Mouse (Mus musculus): ENCODE measurements around the gene Sned1.
A peak's percentile ranks its signal among the peaks of the same experiment; 100 is the strongest.
"Not testable (repeated sequence)": the region's sequence is repeated elsewhere in the genome, so short reads cannot be mapped to it uniquely, and the experiment has no call there.

Sned1 gene

DNA sequence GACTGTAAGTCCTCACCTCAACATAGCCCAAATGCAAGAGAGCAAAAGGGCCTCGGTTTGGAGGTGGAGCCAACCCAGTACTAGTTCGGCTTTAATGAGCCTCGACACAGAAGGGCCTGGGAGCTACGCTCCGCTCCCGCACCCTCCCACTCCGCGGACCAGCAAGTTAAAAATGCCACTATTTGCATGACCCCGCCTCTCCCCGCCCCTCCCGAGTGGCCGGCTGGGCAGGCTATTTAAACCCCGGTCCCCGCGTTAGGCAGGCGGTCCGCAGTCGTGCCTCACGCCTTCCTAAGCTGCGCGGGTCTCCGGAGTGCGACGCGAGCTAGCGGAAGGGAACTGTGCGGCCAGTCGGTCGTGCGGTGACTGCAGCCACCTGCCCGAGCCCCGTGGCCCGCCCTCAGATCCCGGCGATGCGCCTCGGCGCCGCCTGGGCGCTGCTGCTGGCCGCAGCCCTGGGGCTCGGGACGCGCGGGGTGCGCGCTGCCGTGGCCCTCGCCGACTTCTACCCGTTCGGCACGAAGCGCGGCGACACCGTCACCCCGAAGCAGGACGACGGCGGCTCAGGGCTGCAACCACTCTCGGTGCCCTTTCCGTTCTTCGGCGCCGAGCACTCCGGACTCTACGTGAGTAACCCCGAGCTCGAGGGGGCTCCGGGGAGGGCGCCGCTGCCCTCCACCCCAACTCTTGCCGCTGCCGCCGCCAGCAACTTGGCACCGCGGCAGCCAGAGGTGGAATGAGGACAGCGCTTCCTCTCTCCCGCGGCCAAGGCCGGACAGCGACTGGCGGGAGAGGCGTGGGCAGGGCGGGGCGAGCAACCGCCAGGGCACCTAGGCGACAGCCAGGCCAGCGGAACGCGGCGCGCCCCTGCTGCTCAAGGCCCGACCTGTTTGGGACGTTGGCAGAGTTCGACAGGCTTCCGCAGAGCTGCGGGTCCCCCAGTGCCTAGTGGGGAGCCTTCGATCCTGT lies at the start of gene Sned1:
Gene Sned1, plus strand, starts transcription at position 266 of the 969 bp plus-strand sequence.
- peak; percentile 86 for DNase-seq (ENCODE audit: extremely low spot score, low spot score)

DNA sequence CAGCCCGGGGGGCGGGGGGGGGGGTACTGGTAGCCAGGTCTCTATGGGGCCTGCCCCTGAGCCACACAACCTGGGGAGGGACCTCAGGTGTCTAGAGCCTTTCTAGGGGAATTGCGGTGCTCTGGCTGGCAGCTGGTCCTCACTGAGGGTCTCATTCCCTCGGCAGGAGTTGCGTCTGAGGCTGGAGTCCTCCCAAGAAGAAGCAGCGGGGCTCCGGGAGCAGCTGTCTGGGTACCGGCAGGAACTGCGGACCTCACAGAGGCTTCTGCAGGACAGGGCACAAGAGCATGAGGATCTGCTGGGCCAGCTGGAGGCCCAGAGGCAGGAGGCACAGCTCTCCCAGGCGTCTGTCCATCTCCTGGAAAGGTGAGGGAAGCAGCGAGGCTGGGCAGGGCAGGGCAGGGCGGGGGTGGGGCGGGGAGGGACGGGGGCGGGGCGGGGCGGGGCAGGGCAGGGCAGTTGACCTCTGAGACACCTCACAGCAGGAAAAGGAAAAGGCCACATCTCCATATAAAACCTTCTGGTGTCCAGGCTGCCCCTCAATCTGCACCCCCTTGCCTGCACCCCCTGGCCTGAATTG lies 44.8 kb upstream of the Sned1 start:
- peak; percentile 23 for DNase-seq (ENCODE audit: extremely low spot score, low spot score)

DNA sequence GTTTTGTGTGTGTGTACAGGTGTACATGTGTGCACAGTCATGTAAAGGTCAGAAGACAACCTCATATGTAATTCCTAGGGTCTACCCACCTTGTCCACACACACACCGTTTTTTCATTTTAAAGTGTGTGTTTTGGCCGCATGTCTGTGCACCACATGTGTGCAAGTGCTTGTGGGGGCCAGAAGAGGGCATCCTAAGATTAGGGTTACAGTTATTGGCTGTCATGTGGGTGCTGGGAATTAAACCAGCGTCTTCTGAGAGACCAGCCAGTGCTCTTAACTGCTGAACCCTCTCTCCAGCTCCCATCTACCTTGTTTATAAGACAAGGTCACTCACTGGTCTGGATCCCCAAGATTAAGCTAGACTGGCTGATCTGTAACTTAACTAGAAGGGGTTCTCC lies 40.7 kb upstream of the Sned1 start:
- no peak for DNase-seq (ENCODE audit: extremely low spot score, low spot score)

DNA sequence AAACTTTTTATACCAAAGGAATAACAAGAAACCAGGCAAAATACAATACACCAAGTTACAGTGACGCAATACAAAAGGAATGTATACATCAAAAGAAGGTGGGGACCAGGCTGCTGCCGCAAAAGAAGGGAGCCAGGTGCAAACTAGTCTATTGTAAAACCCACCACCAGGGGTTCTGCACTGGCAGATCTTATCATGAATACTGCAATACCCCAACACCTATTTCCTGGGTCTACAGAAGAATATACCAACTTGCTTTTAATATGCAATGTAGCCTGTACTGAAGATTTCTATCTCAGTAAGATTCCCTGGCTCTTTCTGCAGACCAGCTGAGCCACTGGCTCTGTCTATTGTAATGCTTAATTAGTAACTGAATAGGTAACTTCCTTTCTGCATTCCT lies 38.2 kb upstream of the Sned1 start:
- DNase-seq (ENCODE audit: extremely low spot score, low spot score), result not testable (repeated sequence)

DNA sequence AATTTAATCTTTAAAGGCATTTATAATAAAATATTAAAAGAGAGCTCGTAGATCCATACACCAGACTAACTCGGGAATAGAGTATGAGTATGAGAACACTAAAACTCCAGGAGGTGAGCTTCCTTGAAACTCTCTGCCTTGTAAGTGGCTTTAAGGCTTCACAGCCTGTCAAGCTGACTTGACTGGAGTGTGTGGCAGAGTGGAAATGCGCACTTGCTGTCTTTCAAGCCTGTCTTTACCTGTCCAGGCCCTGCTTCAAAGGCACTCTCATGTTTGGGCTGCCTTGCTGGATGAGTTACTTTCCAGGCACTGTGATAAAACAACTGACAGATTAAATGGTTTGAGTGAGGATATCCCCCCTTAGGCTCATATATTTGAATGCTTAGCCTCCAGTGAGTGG lies 37.7 kb upstream of the Sned1 start:
- no peak for DNase-seq (ENCODE audit: extremely low spot score, low spot score)

DNA sequence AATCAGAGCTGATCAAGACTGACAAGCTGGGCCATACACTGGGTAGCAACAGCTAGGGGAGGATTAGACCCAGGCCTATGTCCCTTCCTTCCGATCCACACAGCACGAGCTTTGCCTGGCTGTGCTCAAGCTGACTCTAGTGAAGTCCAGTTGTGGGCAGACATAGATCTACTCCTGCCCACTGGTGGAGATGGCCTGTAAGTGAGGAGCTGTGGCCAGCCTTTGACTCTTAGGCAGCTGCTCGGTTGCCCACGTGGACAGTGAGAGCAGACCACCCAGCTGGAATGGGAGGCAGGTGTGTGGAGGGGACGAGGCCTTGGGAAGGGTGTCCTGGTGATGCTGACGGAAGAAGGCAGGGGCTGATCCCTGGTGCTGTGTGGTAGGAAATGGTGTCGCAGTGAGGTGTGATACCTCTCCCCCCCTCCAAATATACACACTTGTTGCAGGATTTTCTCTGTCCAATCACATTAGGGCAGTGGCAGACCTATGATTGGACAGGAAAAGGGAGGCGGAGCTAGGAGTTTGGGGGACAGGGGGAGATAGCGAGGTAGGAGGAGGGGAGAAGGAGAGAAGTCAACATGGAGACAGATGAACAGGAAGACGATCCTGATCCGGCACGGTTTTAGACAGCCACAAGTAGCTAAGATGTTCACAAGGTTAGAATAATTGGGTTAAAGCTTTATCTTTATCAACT lies 29.2 kb upstream of the Sned1 start:
- DNase-seq (ENCODE audit: extremely low spot score, low spot score), result no peak

DNA sequence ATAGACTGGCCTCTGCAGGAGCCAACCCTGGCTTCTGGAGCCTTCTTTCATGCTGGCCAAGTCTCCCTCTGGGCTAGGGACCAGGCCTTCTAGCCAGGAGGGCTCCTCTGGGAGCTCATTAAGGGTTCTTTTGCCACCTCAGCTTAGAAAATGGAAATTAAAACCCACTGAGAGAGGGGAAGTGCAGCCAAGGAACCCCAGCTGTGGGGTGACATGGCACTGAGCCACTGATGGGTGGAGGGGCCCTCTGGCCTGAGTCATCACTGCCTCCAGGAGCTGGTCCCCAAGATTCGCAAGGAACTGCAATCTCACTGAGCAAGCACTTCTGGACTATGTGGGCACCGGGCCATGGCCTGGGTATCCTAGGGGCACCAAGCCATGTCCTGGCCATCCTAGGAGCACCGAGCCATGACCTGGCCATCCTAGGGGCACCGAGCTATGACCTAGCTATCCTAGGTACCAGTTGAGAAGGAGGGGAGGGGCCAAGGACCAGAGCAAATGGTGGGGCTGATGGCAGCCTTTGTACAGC lies 28.0 kb upstream of the Sned1 start:
- DNase-seq (ENCODE audit: extremely low spot score, low spot score), result no peak

DNA sequence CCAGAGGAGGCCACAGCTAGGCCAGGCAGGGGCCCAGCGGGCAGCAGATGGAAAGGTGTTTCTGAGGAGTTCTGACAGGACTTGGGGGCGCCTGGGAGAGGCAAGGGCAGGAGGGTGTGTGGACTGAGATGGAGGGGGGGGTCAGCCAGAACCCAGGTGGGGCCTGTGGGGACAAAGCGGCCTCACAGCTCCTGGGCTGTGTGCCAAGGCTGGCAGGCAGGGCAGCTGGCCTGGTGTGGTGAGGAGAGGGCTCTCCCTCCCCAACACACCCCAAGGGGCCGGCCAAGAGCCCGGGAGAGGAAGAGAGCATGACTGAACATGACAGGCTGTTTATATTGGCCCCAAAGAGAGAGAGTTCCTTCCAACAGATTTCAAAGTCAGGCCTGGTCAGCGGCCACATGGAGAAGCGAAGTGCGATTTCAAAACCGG lies 25.4 kb upstream of the Sned1 start:
- DNase-seq (ENCODE audit: extremely low spot score, low spot score), result no peak

DNA sequence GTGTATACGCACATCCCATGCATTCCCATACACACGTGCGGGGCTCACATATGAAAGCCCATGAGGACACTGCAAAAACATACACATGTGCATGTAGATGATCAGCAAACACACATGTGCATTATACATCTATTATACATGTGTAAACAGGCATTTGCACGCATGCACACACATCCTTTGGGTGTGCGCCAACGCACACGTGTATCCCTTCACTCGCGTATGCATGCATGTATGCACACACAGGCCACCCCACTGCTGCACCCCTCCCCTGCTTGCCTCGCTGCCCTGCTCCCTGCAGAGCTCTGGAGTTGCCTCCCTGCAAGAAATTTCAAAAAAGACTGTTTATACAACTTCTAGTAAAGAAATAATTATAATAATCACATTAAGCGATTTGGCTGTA lies 24.6 kb upstream of the Sned1 start:
- DNase-seq (ENCODE audit: extremely low spot score, low spot score), result no peak

DNA sequence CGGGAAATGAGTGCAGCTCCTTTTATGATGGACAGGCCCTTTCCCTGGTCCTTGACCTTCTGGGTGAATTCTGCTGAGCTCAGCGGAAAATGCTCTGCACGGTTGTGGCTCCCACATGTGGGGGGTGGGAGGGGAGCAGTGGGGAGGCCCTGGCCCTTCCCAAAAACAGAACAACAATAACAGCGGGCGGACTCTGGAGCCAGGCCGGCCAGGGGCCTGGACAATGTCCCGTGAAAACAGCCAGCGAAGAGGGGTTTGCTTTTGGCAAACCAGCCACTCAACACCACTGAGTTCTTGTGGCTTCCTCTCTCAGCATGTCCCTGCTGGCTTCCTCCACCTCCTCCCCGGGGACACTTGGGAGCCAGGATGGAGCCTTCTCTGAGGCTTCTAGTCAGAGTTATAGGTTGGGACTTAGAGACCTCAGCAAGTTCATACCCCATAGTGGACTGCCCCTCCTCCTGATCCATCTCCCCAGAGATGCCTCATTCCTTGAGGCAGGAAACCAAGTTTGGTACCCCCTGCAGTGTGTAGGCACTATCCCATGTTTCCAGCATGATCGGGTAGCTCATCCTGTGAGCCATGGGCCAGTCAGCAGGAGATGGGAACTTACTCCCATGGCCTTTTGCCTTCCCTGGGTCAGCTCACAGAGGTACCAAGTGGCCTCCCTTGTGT lies 24.0 kb upstream of the Sned1 start:
- no peak for DNase-seq (ENCODE audit: extremely low spot score, low spot score)

DNA sequence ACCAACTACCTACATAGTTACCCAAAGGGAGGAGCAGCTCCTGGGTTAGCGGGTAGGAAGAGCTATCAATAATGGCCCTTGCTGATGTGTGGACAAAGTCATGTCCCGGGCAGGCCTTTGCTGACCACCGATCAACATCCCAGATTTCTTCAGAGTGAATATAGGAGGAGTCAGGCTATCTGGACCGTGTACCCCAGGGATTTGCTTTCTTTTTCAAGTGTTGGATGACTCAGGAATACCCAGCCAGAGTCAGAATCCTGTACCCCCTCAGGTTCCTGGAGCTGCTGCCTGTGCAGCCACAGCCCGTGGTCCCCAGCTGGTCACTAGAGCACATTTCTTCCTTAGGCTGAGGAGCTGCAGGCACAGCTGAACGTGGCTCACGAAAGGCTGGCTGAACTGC lies 23.2 kb upstream of the Sned1 start:
- no peak for DNase-seq (ENCODE audit: extremely low spot score, low spot score)

DNA sequence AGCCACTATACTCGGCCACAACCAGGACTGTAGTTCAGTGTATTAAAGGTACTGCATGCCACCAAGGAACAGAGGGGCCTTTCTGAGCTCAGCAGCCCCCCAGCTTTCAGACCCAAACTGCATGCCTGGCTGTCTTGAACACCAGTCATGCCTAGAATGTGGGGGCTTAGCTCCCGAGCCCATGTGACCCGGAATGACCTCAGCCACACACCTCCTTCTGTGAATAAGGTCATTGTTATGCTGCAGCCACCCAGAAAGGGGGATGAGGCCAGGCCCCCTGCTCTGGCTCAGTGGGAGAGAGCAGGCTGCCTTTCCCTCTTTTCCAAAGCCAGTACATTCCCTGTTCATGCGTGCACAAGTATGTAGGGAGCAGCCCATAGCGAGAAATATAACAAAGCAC lies 21.0 kb upstream of the Sned1 start:
- no peak for DNase-seq (ENCODE audit: extremely low spot score, low spot score)

DNA sequence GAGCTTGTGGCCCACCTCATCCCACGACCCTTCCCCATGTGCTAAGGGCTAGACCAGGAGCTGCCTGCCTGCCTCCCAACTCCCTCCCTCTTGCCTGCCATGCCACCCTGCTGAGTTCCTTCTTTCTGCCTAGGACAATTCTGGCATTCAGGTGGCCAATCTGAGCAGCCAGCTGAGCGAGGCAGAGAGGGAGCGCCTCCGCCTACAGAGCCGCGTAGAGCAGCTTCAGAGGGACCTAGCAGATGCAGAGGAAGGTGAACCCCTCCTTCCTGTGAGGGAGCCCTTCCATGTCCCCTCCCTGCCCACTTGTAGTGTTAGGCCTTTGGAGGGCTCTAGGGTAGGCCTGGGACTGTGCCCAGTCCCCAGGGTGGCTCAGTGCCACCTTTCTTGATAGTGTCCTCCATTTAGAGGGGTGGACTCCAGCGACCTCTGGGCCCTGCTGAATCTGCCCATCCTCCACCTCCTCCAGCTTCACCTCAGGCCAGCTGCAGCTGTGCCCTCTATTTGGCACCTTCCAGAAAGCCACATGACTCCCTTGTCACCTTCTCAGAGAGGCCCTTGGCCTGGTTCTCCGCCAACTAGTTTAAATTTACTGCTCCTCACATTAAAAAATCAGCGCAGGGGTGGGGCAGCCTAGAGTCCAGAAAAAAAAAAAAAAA lies 18.7 kb upstream of the Sned1 start:
- DNase-seq (ENCODE audit: extremely low spot score, low spot score), result no peak

DNA sequence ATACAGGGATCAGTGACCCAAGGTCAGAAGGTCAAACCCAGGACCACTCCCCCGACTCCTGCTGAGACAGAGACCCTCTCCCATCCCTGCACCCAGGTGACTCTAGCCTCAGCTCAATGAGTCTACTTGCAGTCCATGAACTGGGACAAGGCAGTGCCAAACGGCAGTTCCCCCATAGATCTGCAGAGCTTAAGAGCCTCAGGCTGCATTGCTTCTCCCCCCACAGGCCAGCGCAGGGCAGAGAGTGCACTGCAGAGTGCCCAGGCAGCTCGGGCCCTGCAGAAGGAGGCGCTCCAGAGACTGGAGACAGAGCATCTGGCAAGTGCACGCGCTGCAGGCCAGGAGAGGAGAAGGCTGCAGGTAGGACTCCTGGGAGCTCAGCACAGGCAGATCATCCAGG lies 18.1 kb upstream of the Sned1 start:
- DNase-seq (ENCODE audit: extremely low spot score, low spot score), result no peak

DNA sequence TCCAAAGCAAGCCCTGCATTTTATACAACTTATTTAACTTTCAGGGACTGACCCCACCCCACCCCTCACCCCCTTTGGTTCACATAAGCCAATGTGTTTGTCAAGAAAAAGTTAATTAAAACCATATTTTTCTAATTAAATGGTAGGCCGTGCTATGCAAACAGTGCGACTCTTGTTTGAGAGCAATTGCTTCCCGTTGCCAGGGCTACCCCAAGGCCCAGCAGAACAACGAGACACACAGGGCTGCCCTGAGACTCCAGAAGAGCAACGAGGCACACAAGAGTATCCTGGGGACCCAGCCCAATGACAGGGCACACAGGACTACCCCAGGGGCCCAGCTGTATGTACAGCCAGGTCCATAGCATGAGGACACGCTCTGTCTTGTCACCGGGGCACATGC lies 14.9 kb upstream of the Sned1 start:
- no peak for DNase-seq (ENCODE audit: extremely low spot score, low spot score)

DNA sequence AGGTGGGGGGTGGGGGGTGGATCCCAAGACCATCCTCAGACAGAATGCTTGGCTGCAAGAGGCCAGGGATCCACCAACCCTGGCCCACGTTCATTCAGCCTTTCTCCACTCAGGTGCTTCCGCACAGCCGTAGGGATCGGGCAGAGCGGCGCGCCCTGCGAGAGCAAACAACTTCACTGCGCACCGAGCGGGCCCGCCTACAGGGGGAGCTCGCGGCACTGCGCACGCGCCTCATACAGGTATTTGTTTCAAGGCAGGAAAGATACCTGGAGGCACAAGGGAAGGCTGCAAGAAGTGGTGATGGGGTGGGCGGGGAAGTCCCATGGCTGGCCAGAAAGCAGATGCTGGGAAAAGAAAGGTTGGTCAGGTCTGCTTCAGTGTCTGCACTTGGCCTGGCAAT lies 11.7 kb upstream of the Sned1 start:
- no peak for DNase-seq (ENCODE audit: extremely low spot score, low spot score)

DNA sequence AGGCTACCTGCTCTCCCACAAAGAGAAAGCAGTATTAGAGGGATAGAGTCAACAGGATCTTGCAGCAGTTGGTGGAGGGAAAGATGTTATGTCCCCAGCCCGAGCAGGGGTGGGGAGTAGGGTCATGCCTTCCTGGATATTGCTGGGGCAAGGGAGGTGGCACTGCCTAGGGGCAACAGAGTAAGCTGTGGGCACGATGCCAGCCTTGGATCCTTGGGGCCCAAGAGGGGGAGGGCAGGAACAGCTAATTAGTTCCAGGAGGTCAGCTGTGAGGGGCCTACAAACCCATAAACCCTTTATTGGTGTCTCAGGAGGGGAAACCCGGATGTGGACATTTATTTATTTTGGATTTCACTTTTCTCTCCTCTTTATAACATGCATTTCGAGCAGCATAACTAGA lies 10.4 kb upstream of the Sned1 start:
- DNase-seq (ENCODE audit: extremely low spot score, low spot score), result no peak

DNA sequence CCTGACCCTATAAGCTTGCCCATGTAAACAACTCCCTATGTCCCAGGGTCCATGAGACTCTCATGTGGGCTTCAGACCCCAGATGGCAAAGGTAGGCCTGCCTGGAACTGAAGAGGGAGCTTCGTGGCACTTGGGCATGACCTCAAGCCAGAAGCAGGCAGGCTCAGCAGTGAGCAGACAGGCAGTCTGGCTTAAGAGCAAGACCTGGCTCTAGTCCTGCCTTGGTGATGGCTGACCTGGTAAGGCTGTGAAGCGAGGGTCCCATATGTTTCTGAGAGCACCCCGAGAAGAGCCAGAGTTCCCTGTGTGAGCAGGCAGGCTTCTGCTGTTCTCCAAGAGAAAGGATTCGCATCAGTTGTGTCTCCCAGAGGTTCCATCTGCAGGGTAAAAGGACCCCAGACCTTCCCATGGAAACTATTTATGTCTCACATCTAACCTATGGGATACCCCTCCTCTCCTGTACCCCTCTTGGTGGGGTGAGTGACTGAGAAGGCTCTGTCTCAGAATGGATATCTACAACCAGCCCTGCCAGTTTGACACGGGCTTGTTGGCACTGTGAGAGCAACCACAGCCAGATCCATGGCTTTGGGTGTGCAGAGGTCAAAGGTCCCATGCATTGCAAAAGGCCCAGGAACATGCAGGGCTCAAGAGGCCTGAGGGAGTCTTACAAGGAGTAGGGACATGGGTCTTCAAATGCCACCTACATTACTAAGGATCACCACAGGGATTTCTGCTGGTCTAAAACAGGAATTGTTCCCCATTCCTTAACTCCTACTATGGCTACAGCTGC lies 9.7 kb upstream of the Sned1 start:
- DNase-seq (ENCODE audit: extremely low spot score, low spot score), result no peak

DNA sequence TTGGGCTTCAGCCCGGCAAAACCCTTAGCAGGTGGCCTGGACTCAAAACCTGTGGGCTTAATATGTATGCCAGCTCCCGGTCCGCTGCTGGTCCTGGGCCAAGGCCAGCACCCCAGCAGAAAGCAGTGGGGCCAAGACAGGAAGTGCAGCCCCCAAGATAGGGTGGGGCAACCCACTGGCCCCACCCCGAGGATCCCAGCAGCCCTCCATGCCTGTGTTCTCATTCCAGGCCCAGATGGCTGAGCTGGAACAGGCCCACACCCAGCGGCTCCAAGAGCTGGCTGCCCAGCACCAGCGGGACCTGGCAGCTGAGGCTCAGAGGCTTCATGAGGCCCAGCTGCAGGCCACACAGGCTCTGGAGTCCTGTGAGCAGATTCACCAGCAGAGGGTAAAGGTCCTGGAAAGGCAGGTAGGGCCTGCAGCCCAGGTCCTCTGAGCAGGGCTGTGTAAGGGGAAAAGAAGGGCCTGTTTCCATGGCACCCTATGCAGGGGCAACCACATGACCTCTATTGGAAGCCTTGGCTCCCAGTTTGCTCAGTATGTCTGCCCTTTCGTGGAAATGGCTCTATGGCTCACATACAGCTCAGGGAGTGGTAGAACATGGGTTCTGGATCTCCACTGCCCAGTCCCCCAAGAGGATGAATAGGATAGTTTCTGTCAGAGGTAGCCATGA lies 8.2 kb upstream of the Sned1 start:
- no peak for DNase-seq (ENCODE audit: extremely low spot score, low spot score)

DNA sequence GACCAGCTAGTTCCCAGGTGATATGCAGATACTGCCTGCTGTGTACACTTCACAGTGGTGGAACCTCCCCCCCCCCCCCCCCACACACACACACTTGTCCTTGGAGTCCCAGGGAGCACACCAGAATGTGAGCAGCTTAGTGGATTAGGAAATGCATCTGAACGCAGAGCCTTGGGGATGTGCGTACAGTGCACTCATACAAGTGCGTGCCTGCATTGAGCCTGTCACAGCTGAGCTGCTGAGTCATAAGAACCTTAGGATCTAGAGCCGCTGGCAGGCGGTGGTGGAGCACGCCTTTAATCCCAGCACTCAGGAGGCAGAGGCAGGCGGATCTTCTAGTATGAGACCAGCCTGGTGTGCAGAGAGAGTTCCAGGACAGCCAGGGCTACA lies 7.7 kb upstream of the Sned1 start:
- no peak for DNase-seq (ENCODE audit: extremely low spot score, low spot score)
